Mouse (Mus musculus) erythroblast, embryonic 14.5 days (primary cell): ENCODE results near the gene Gngt2. TPM values are rescaled to one million over a fixed set of nuclear protein-coding genes. Genes with fewer than 3 reads are reported as not detected.

Experiments
- H3K27me3 ChIP-seq: 2 replicates; pipeline ENCODE4 v1.6.1; 2012; ENCODE audit warnings: inconsistent platforms; ENCODE audit not compliant: control insufficient read depth
- H3K36me3 ChIP-seq: 2 replicates; pipeline ENCODE4 v1.6.1; 2012; ENCODE audit warnings: mild to moderate bottlenecking, inconsistent platforms; ENCODE audit not compliant: control insufficient read depth
- H3K4me1 ChIP-seq: 2 replicates; pipeline ENCODE4 v1.6.1; 2012; ENCODE audit warnings: inconsistent platforms; ENCODE audit not compliant: control insufficient read depth
- H3K4me3 ChIP-seq: replicated peaks from 2 replicates; pipeline ENCODE3; 2012; ENCODE audit warnings: moderate library complexity, mild to moderate bottlenecking, inconsistent platforms
- H3K9me3 ChIP-seq: 2 replicates; pipeline ENCODE4 v1.6.1; 2012; ENCODE audit warnings: low read length, inconsistent platforms, mixed read lengths; ENCODE audit not compliant: control insufficient read depth
- GATA1 ChIP-seq: IDR thresholded peaks from 2 replicates; pipeline ENCODE4 v1.6.1; 2012; ENCODE audit warnings: low read length, inconsistent platforms, mixed read lengths
- TAL1 ChIP-seq: IDR thresholded peaks from 3 replicates; pipeline ENCODE4 v1.6.1; 2012; ENCODE audit warnings: low read length, inconsistent platforms, mixed read lengths
- polyA plus RNA-seq: library from polyadenylated mRNA; stranded (reverse); fragments of >175 nt; gene quantifications from 2 replicates; pipeline ENCODE4 v1.2.3, GENCODE M21; 2012

Gngt2 gene
- polyA plus RNA-seq, 1 experiment = 0.18 TPM

DNA sequence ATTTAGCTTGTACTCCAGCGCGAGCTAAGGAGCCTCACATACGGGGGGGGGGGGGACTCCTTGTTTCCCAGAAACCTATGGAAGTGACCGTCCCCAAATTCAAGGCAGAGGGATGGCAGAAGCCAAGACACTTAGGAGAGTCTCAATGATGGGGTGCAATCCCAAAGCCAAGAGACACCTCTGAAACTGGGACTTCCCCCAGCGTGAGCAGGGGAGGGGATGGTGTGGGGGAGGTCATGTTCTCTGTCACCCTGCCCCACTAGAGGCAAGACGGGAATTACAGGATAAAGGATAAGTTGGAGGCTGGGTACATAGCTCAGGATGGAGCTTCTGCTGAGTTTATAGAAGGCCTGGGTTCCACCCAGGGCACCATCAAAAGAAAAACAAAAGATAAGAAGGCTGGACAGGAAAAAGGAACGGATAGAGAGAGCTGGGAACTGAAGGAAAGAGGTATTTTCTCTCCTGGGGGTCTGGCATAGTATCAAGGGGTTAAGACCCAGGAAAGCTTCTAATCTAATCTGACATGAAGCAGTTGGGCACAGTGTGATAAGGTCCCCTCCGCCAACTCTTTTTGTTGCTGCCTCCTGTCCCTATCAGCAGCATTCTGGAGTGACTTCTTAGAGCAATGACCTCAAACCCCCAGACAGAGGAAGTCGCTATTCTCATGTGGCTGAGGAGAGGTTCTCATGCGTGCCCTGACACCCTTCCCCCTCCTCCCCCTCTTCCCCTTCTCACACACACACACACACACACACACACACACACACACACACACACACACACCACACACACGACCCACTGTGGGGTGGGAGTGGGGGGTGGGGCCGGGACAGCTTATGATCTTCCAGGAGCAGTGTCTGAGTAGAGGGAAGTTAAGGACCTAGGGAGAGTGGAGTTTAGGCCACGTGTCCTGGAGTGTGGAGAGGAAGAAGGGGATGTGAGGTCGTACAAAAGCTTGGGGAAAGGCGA, 2.0 kb upstream of the Gngt2 start:
- peaks cover 60% of the 10 kb centered on the region for H3K27me3 ChIP-seq

DNA sequence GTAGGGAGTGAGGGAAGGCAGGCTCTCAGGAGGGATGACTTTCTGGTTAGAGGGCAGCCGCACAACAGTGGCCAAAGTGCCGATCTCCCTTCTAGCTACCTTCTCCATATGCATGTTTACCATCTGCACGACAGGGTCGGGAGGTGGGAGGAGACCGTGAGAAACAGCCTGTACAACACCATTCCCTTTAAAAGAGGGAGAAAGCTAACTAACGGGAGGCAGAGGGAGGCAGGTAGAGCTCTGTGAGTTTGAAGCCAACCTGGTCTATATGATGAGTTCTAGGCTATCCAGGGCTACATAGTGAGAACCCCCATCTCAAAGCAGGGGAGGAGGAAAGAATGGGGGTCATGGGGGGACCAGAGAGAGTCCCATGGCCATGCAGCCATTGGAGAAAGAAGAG, 1.2 kb upstream of the Gngt2 start:
- peaks cover 52% of the 10 kb centered on the region for H3K27me3 ChIP-seq

More for the DNA sequence above, 2.0 kb upstream of the Gngt2 start:
- TF ChIP-seq GATA1 = no peak
- peaks cover 30% of the 10 kb centered on the region for H3K36me3 ChIP-seq
- H3K4me1 ChIP-seq = peaks cover 62% of the 10 kb centered on the region
- H3K4me3 ChIP-seq = peak overlapping the region; percentile 31
- peaks cover 16% of the 10 kb centered on the region for H3K9me3 ChIP-seq

DNA sequence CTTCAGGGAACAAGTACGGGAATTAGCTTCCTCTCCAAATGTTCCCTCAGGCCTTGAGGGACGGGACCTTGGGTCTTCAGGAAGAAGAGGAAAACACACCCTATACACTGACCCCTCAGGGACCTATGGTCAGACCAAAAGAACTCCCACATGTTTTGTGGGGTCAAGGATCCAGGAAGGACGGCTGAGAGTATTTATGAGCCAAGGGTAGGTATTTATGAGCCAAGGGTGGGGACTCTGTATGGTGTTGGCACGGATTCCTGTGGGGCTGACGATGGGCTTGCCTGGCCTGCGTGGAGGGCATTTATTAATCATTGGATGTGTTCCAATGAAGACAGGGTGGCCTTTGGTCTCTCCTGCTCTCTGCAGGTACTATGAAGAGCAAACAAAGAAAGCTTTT, 583 bp upstream of the Gngt2 start:
- peaks cover 16% of the 10 kb centered on the region for H3K36me3 ChIP-seq
- H3K27me3 ChIP-seq = peaks cover 48% of the 10 kb centered on the region
- no peak for TF ChIP-seq TAL1
- TF ChIP-seq GATA1 = no peak
- peaks cover 53% of the 10 kb centered on the region for H3K4me1 ChIP-seq
- H3K9me3 ChIP-seq = peaks cover 1% of the 10 kb centered on the region
- H3K4me3 ChIP-seq = no peak overlapping the region

More for the DNA sequence above, 1.2 kb upstream of the Gngt2 start:
- H3K9me3 ChIP-seq = peaks cover 7% of the 10 kb centered on the region
- H3K36me3 ChIP-seq = peaks cover 22% of the 10 kb centered on the region
- TF ChIP-seq TAL1 (no peak), GATA1 (no peak)
- H3K4me3 ChIP-seq = no peak overlapping the region
- H3K4me1 ChIP-seq = peaks cover 54% of the 10 kb centered on the region

DNA sequence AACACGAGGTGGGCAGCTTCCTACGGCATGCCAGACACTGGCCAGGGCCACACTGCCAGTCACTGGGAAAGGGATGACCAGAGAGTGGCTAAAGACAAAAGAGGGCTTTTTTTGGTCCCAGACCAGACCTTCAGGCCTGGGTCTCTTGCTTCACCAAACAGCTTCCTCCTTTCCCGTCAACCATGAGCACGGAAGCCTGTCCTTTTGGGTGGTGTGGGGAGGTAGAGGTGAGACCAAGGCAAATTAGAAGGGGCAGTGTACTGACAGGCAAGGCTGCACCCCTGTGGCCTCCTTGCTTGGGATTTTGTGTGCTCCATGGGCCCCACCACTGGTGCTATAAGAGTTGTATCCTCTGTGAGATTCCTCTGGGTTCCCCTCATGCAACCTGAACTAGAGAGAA, 1.6 kb downstream of the Gngt2 start:
- H3K4me3 ChIP-seq = no peak overlapping the region
- no peaks in the 10 kb centered on the region for H3K36me3 ChIP-seq
- no peaks in the 10 kb centered on the region for H3K9me3 ChIP-seq
- no peak for TF ChIP-seq TAL1
- no peak for TF ChIP-seq GATA1
- H3K27me3 ChIP-seq = peaks cover 46% of the 10 kb centered on the region
- H3K4me1 ChIP-seq = peaks cover 63% of the 10 kb centered on the region

DNA sequence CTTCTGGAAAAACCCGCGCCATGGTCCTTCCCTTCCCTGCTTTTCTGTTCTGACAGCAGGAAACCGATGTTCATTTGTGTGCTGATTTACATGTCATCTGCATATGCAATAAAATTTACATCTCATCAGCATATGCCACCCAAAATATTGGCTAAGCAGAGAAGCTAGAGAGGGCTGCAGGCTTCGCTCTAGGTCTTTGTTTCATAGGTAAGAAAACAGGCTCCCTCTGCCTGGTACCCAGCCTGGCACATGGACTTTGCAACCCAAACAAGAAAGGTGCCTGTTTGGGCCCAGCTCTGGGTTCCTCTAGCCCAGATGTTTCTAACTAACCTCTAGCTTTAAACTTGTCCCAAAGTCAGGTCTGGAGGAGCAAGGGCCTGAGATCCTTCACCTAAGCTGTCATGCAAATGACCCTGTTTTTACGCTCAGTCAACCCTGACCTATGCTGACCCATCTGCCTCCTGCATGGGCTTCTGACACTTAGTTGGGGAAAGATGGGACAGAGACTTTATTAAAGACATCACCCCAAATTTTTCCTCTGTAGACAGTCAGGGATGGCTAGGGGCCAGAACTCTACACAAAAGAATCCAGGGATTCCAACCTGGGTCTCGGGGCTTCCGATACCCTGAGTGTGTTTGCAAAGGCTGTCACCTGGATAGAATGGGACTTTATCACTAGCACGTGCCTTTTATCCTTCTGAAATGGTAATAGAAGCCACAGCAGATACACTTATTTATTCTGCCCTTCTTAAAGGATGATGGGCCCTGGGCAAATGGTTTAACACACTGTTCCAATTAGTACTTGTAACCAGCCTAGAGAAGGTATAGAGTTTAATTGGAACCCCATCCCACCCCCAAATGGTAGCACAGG, 2.2 kb downstream of the Gngt2 start:
- Histone ChIP-seq H3K4me3 (no peak overlapping the region), H3K9me3 (no peaks in the 10 kb centered on the region), H3K27me3 (peaks cover 44% of the 10 kb centered on the region), H3K36me3 (no peaks in the 10 kb centered on the region), H3K4me1 (peaks cover 57% of the 10 kb centered on the region)
- TF ChIP-seq TAL1 (no peak), GATA1 (no peak)

DNA sequence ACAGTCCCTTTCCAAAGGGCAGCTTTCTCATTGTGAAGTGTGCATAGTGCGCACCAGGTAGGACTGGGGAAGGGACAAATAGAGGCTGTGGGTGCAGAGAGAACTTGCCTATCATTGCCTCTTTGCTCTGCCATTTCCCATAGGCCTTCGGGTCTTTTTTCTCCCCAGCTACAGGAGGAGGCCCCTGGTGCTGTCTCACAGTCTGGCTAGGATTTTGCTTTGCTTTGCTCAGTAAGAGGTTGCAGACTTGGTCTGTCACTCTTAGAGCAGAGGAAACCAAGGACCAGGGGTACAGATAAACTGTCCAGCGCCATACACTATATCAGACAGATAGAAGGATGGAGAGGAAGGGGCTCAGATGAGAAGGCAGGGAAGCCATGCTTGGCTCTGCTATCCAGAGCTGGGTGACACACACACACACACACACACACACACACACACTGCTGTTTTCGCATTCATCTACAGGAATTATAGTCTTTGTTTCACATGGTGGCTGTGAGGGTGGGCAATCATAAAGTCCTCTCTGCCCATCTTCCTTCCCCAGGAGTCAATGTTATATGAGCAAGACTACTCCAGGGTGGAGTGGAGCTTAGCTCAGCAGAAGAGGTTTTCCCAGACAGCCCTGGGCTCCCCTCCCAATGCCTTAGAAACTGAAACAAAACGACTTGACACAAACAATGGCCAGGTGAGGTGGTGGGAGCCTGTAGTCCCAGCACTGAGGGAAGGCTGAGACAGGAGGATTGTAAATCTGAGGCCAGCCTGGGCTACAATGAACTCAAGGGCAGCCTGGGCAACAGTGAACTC, 3.9 kb downstream of the Gngt2 start:
- peaks cover 40% of the 10 kb centered on the region for H3K27me3 ChIP-seq
- TF ChIP-seq TAL1 (no peak), GATA1 (no peak)
- no peaks in the 10 kb centered on the region for H3K9me3 ChIP-seq
- H3K4me3 ChIP-seq = peak overlapping the region; percentile 42
- H3K36me3 ChIP-seq = no peaks in the 10 kb centered on the region
- H3K4me1 ChIP-seq = peaks cover 41% of the 10 kb centered on the region

DNA sequence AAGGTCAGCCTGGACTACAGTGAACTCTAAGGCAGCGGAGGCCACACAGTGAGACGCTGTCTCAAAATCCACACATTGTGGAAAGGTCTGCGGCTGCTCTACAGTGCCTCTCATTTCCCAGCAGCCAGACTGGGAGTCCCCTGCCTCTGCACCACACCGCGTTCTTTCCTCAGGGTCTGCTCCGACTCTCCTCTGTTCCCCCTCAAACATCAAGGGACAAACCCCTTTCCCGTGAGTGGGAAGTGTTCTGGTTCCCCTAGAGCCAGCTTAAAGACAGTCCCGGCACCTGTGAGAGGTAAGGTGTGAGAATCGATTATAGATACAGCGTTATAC, 4.4 kb downstream of the Gngt2 start:
- TF ChIP-seq TAL1 (no peak), GATA1 (no peak)
- H3K4me3 ChIP-seq = peak overlapping the region; percentile 42
- no peaks in the 10 kb centered on the region for H3K9me3 ChIP-seq
- peaks cover 36% of the 10 kb centered on the region for H3K27me3 ChIP-seq
- peaks cover 35% of the 10 kb centered on the region for H3K4me1 ChIP-seq
- no peaks in the 10 kb centered on the region for H3K36me3 ChIP-seq

DNA sequence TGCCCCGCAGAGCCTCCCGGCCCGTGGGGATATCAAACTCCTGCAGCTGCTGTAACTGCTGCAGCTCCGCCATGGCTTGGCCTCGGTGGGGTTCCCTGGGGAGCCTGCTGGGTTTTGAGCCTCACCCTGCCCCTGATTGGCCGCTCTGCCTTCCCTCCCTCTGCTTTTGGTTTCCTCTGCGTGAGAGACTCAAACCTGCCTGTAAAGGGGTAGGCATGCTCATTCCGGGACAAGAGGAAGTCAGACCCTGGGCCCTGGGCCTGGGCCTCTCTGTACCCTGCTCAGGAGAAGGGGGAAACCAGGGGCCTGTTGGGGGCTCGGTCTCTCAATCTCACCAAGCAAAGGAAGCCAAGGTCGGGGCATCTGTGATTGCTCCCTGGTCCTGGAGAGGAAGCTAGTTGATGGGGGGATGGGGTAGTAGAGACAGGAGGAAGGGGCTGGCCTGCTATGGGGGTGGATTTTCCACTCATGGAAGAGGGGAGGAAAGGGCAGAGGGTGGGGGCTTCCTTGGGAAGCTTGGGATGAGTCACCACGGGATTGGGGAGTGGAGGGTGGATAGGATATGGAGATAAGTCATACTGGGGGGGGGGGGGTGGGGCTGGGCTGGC, 5.2 kb downstream of the Gngt2 start, which contains the start of gene Abi3:
Gene Abi3 (minus strand): TSS at position 403 of the 608 bp plus-strand sequence.
- TF ChIP-seq TAL1 = no peak
- no peak for TF ChIP-seq GATA1
- Histone ChIP-seq H3K27me3 (peaks cover 36% of the 10 kb centered on the region), H3K4me3 (peak within 1 kb of the TSS; percentile 42), H3K9me3 (no peaks in the 10 kb centered on the region), H3K36me3 (no peaks in the 10 kb centered on the region), H3K4me1 (peaks cover 32% of the 10 kb centered on the region)
